Mouse (Mus musculus) testis, adult 2 months (tissue): ENCODE results near the gene Ralgapa1. TPM values are rescaled to one million over a fixed set of nuclear protein-coding genes. Genes with fewer than 3 reads are reported as not detected.

ENCODE experiments used
- H3K27ac ChIP-seq: fragments of 200-500 bp; 2 replicates; pipeline ENCODE4 v1.5.1; 2012; ENCODE audit warnings: low read depth, low read length; ENCODE audit not compliant: control insufficient read depth, insufficient read depth
- H3K27me3 ChIP-seq: fragments of 200-500 bp; 2 replicates; pipeline ENCODE4 v1.6.1; 2012; ENCODE audit warnings: mild to moderate bottlenecking, low read length, moderate library complexity; ENCODE audit not compliant: control insufficient read depth, insufficient read depth
- H3K36me3 ChIP-seq: fragments of 200-500 bp; 2 replicates; pipeline ENCODE4 v1.6.1; 2012; ENCODE audit warnings: mild to moderate bottlenecking, low read length; ENCODE audit not compliant: control insufficient read depth, insufficient read depth
- H3K4me1 ChIP-seq: fragments of 200-500 bp; 2 replicates; pipeline ENCODE4 v1.6.1; 2012; ENCODE audit warnings: low read length; ENCODE audit not compliant: control insufficient read depth, insufficient read depth
- H3K4me3 ChIP-seq: fragments of 200-500 bp; 2 replicates; pipeline ENCODE4 v1.5.1; 2012; ENCODE audit warnings: low read depth, mild to moderate bottlenecking, low read length, moderate library complexity, mixed read lengths; ENCODE audit not compliant: control insufficient read depth
- CTCF ChIP-seq: fragments of 200-500 bp; IDR thresholded peaks from 2 replicates; pipeline ENCODE4 v1.5.1; 2012; ENCODE audit warnings: low read depth, mild to moderate bottlenecking, inconsistent platforms, low read length, moderate library complexity; ENCODE audit not compliant: control insufficient read depth, insufficient read depth, insufficient replicate concordance
- POLR2A ChIP-seq: fragments of 200-500 bp; IDR thresholded peaks from 2 replicates; pipeline ENCODE4 v1.6.1; 2012; ENCODE audit warnings: low read depth, mild to moderate bottlenecking, inconsistent platforms, low read length, moderate library complexity; ENCODE audit not compliant: control insufficient read depth
- polyA plus RNA-seq: library from polyadenylated mRNA; depleted of rRNA; stranded (reverse); fragments of >200 nt; gene quantifications from 2 replicates; pipeline ENCODE4 v1.2.3, GENCODE M21; 2012

Gene Ralgapa1
- polyA plus RNA-seq, 1 experiment: 35.5 TPM

GRCm38 (mm10) chr12:55846741-55847140 lies 25.8 kb upstream of the Ralgapa1 start:
- Histone ChIP-seq H3K4me3 (no peak overlapping the region), H3K27me3 (no peaks in the 10 kb centered on the region), H3K27ac (no peak overlapping the region), H3K4me1 (no peaks in the 10 kb centered on the region), H3K36me3 (no peaks in the 10 kb centered on the region)
- no peak for TF ChIP-seq CTCF
- TF ChIP-seq POLR2A: no peak

- Histone ChIP-seq H3K27ac (no peak overlapping the region), H3K4me3 (no peak overlapping the region), H3K27me3 (no peaks in the 10 kb centered on the region), H3K36me3 (no peaks in the 10 kb centered on the region), H3K4me1 (peaks cover 2% of the 10 kb centered on the region; the same call in 1 of the 2 replicates)
- TF ChIP-seq POLR2A (no peak), CTCF (no peak)
Measured at GRCm38 (mm10) chr12:55837495-55837894, 16.5 kb upstream of the Ralgapa1 start.

DNA sequence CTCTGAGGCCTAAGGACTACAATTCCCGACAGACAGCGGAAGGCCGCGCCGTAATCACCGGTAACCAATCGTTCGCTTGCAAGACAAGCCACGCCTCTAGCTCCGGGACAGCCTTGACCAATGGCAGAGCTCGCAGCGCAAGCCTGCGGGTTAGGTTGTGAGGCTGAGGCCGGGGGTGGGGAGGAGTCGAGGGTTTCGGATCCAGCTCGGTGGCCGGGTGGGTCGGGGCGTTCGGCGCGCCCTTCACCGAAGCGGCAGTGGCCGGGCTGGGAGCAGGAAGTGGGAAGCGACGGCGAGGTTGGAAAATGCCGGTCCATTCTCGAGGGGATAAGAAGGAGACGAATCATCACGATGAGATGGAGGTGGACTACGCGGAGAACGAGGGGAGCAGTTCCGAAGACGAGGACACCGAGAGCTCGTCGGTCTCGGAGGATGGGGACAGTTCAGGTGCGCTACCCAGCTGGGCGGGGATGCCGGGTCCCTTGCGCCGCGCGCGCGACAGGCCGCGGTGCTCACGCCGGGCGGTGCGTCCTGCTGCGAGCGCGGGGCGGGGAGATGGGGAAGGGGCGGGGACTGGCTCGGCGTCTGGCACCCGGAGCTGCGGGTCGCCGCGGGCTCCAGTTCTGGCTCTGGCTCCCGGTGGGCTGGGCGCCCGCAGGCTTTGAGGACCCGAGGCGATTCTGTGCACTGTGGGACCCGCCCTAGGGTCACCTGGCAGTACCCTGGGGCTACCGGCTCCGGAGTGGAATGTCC lies 15.4 kb upstream of the Ralgapa1 start, which contains the start of gene Brms1l:
Gene Brms1l (plus strand): TSS at position 126 of the 753 bp plus-strand sequence.
- H3K4me3 ChIP-seq: peak within 1 kb of the TSS; percentile 94
- peak within 1 kb of the TSS; percentile 95 for H3K27ac ChIP-seq
- H3K36me3 ChIP-seq: no peaks in the 10 kb centered on the region
- TF ChIP-seq POLR2A: peak; percentile 82
- TF ChIP-seq CTCF: no peak
- peaks cover 2% of the 10 kb centered on the region; the same call in 1 of the 2 replicates for H3K4me1 ChIP-seq
- H3K27me3 ChIP-seq: no peaks in the 10 kb centered on the region

DNA sequence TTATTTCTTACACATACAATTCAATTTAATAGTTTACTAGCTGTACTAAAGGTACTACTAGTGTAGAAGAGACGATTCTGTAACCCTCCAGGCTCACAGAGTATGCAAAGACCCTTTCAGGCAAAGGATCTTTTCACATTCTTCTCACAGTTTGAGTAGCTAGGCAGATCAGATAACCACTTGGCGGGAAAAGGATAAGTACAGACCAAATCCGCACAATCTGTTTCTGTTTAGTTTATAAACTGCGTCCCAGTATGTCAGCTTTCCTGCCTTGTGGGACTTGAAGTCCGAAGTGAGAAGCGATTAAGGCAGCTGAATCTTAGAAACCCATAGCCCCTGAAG lies 14.9 kb upstream of the Ralgapa1 start:
- Histone ChIP-seq H3K4me3 (peak overlapping the region; percentile 94), H3K27me3 (no peaks in the 10 kb centered on the region), H3K4me1 (peaks cover 2% of the 10 kb centered on the region; the same call in 1 of the 2 replicates), H3K27ac (peak overlapping the region; percentile 63), H3K36me3 (no peaks in the 10 kb centered on the region)
- TF ChIP-seq POLR2A (no peak), CTCF (no peak)

DNA sequence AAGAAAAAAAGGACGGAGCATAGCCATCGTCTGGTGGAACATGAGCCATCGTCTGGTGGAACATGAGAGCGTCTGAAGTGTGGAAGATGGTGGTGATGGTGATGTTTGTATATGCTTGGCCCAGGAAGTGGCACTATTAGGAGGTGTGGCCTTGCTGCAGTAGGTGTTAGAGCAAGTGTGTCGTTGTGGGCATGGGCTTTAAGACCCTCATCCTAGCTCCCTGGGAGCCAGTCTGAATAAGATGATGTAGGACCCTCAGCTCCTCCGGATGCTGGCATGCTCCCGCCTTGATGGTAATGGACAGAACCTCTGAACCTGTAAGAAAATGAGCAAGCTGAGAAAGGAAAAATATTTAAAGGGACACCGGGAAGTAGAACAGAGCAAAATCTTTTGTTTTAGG lies 13.9 kb upstream of the Ralgapa1 start:
- Histone ChIP-seq H3K27me3 (no peaks in the 10 kb centered on the region), H3K36me3 (no peaks in the 10 kb centered on the region), H3K4me3 (no peak overlapping the region), H3K27ac (peak overlapping the region; percentile 19), H3K4me1 (peaks cover 2% of the 10 kb centered on the region; the same call in 1 of the 2 replicates)
- no peak for TF ChIP-seq CTCF
- TF ChIP-seq POLR2A: no peak

- Histone ChIP-seq H3K4me3 (no peak overlapping the region), H3K36me3 (no peaks in the 10 kb centered on the region), H3K4me1 (peaks cover 2% of the 10 kb centered on the region; the same call in 1 of the 2 replicates), H3K27ac (peak overlapping the region; percentile 19; the same call in 1 of the 2 replicates), H3K27me3 (no peaks in the 10 kb centered on the region)
- TF ChIP-seq POLR2A (no peak), CTCF (no peak)
Measured at GRCm38 (mm10) chr12:55833906-55834625, 13.1 kb upstream of the Ralgapa1 start.

DNA sequence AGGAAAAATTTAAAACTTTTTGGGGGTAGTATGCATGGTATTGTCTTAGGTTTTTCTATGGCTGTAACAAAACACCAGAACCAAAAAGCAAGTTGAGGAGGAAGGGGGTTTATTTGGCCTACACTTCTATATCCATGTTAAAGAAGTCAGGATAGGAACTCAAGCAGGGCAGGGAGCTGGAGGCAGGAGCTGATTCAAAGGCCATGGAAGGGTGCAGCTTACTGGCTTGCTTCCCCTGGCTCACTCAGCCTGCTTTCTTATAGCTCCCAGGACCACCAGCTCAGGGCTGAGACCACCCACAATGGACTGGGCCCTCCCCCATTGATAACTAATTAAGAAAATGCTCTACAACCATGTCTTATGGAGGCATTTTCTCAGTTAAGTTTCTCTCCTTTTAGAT lies 12.0 kb upstream of the Ralgapa1 start:
- peaks cover 2% of the 10 kb centered on the region; the same call in 1 of the 2 replicates for H3K4me1 ChIP-seq
- TF ChIP-seq CTCF: no peak
- no peak for TF ChIP-seq POLR2A
- H3K27me3 ChIP-seq: no peaks in the 10 kb centered on the region
- H3K4me3 ChIP-seq: no peak overlapping the region
- H3K27ac ChIP-seq: no peak overlapping the region
- no peaks in the 10 kb centered on the region for H3K36me3 ChIP-seq
